Mouse (Mus musculus) heart, adult 2 months (tissue): ENCODE measurements around the gene Ctxn2.

Experiments
- CTCF ChIP-seq: fragments of 200-600 bp; IDR thresholded peaks from 2 replicates; pipeline ENCODE4 v1.8.1; 2022; ENCODE audit warnings: antibody characterized with exemption, mild to moderate bottlenecking, moderate library complexity
- EP300 ChIP-seq: fragments of 200-500 bp; IDR thresholded peaks from 2 replicates; pipeline ENCODE4 v1.6.1; 2011; ENCODE audit warnings: low read depth, low read length, control low read depth; ENCODE audit not compliant: insufficient read depth

DNA sequence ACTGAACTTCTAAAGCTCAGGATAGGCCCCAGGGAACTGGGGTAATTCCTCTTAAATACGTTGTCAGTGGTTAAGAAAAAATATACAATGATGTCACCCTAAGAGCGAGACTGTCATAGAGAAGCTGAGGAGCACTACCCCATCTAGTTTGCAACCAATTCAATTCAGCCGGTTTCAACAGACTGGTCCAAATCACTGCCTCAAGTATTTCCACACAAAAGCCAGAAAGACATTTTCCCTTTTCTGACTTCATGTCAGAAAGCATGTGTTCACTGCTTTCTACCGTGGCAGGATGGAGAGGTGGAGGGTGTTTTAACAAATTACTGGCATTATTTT, 14.2 kb upstream of the Ctxn2 start:
- TF ChIP-seq CTCF (no peak), EP300 (no peak)
